Mouse (Mus musculus) B cell, adult 2 months (primary cell): Measurements from ENCODE around the gene Tspan13.

ENCODE experiments used
- DNase-seq, 2 experiments: peaks; one replicate each; pipeline ENCODE4 v3.0.0; 2022

Gene Tspan13

DNA sequence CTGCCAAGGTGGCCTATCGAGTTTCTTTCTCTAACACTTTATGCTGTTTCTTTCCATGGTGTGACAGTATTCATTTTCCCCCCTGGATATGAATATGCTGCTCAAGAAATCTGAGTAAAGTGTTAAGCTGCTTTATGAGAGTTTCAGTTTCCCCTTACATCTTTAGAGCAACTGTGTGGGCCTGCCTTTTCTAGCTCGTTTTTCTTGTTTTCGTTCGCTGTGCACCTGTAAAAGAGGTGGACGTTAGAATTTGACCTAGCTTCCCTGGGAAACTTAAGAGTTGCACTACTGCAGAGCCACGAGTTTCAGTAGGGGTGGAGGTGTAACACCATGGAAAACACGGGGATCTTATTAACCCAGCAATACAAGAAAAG lies 75.5 kb downstream of the Tspan13 start:
- DNase-seq: no peak

DNA sequence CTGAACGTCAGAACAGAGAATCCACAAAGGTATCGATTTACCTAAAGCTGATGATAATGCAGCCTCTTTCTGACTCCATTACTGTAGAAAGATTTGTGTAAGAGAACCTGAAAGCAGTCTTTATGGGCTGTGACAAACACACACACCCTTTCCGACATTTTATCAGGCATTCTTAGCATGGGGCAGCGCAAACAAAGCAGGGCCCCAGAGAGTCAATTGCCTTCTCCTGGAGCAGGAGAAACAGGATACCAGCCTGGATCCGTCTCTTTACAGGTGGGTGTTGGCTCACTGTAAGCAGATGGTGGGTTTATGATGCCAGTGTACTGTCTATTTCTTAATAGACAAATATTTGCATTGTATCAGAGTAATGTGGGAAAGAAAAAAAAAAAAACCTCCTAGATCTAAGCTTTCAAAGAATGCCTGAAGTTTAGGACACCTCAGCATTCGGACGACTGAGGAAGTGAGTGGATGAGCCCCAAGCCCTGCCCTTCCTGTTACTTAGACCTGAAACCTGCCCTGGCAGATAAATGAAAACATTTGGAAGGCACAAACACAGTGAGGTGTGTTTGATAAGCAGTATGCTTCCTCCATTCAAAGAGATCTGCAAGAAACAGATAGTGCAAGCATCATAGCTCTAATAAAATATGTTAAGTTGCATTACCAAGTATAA lies 76.1 kb downstream of the Tspan13 start:
- no peak for DNase-seq
